ENCODE assay signal across 18 mouse cellular contexts in genomic region chr11:16502744-16503143, GRCm38 (mm10). TPM values are rescaled to one million over a fixed set of nuclear protein-coding genes. Genes with fewer than 3 reads are reported as not detected.
DNase-seq lines count a peak whose midpoint lies in the region; ATAC-seq lines count a peak whose summit lies in the region.
"Had no signal": no experiment of that assay in that cellular context is flagged by ENCODE, and none has a peak within 500 bp of the region (broad histone marks: within the 10 kb centered on the region; RNA-seq: fewer than 3 reads in every experiment).

No protein-coding gene starts in this region.

- H3K27ac ChIP-seq in liver, embryonic 11.5 days (ENCODE audit: low read depth, low read length): no peak overlapping the region
- peak overlapping the region; percentile 92 for H3K27ac ChIP-seq in liver, embryonic 15.5 days (replicated peaks)
- H3K27ac ChIP-seq: embryonic facial prominence, embryonic 10.5 days; forebrain, embryonic 15.5 days; hindbrain, embryonic 12.5 days had no signal

- H3K36me3 ChIP-seq in erythroblast, embryonic 14.5 days (ENCODE audit: control insufficient read depth): peaks cover 81% of the 10 kb centered on the region
- H3K36me3 ChIP-seq in liver, embryonic 11.5 days (ENCODE audit: control insufficient read depth, insufficient read depth, low read length): peaks cover 18% of the 10 kb centered on the region
- peaks cover 51% of the 10 kb centered on the region for H3K36me3 ChIP-seq in liver, embryonic 15.5 days (replicated peaks)

- no peak for DNase-seq in liver, embryonic 11.5 days (ENCODE audit: low spot score)
- no peak for DNase-seq in cerebellum, postnatal 25 days
- no peak for DNase-seq in embryo, embryonic 9.5 days (ENCODE audit: extremely low spot score)
- DNase-seq in right cerebral cortex, postnatal 10 days (ENCODE audit: low spot score in 2 of 2): no peak
- DNase-seq: adrenal gland, adult 8-10 months; adrenal gland, postnatal 36 days; cerebellum, adult 8-10 months; cerebellum, postnatal 14 days; gastrocnemius, postnatal 10 days; heart, adult 18-20 months; heart, postnatal 4 days had no signal

- peaks cover 58% of the 10 kb centered on the region for H3K4me1 ChIP-seq in erythroblast, embryonic 14.5 days (ENCODE audit: control insufficient read depth)
- H3K4me1 ChIP-seq in liver, embryonic 11.5 days (replicated peaks; ENCODE audit: control insufficient read depth, insufficient read depth, low read length): peaks cover 9% of the 10 kb centered on the region
- H3K4me1 ChIP-seq in liver, embryonic 15.5 days (replicated peaks): peaks cover 37% of the 10 kb centered on the region

- ATAC-seq in liver, embryonic 11.5 days (replicated peaks; ENCODE audit: low FRiP score): peak; percentile 59
- ATAC-seq in liver, embryonic 15.5 days (ENCODE audit: insufficient read depth): peak; percentile 61
- ATAC-seq: forebrain, embryonic 15.5 days; hindbrain, embryonic 16.5 days; inflammation-experienced regulatory T-cells, adult 6 months had no signal

- H3K9ac ChIP-seq in liver, embryonic 11.5 days (ENCODE audit: low read depth, low read length): no peak overlapping the region
- H3K9ac ChIP-seq in liver, embryonic 15.5 days: no peak overlapping the region
- H3K9ac ChIP-seq: forebrain, embryonic 15.5 days; hindbrain, embryonic 12.5 days had no signal

- 66% methylated on average over 3 of the region's 3 CpGs for WGBS in liver, embryonic 11.5 days
- 15% methylated on average over 3 of the region's 3 CpGs for WGBS in liver, embryonic 15.5 days (ENCODE audit: insufficient replicate concordance)

- peak overlapping the region; percentile 43 for H3K4me2 ChIP-seq in liver, embryonic 11.5 days
- H3K4me2 ChIP-seq in liver, embryonic 15.5 days: peak overlapping the region; percentile 69
- H3K4me2 ChIP-seq: forebrain, embryonic 15.5 days; hindbrain, embryonic 12.5 days had no signal

- no peaks in the 10 kb centered on the region for H3K9me3 ChIP-seq in erythroblast, embryonic 14.5 days (ENCODE audit: control insufficient read depth, low read length)
- H3K9me3 ChIP-seq in liver, embryonic 11.5 days (ENCODE audit: control insufficient read depth, low read length): no peaks in the 10 kb centered on the region
- no peaks in the 10 kb centered on the region for H3K9me3 ChIP-seq in liver, embryonic 15.5 days (replicated peaks)
- H3K9me3 ChIP-seq: embryonic facial prominence, embryonic 10.5 days; forebrain, embryonic 15.5 days; hindbrain, embryonic 12.5 days had no signal

- H3K4me3 ChIP-seq in erythroblast, embryonic 14.5 days (replicated peaks): peak overlapping the region; percentile 74
- no peak overlapping the region for H3K4me3 ChIP-seq in liver, embryonic 11.5 days (ENCODE audit: low read depth, low read length)
- peak overlapping the region; percentile 32 for H3K4me3 ChIP-seq in liver, embryonic 15.5 days (replicated peaks)
- H3K4me3 ChIP-seq: embryonic facial prominence, embryonic 10.5 days; forebrain, embryonic 15.5 days; hindbrain, embryonic 12.5 days had no signal

- H3K27me3 ChIP-seq in erythroblast, embryonic 14.5 days (ENCODE audit: control insufficient read depth): no peaks in the 10 kb centered on the region
- no peaks in the 10 kb centered on the region for H3K27me3 ChIP-seq in liver, embryonic 11.5 days (replicated peaks; ENCODE audit: control insufficient read depth, insufficient read depth, low read length)
- H3K27me3 ChIP-seq in liver, embryonic 15.5 days: no peaks in the 10 kb centered on the region
- H3K27me3 ChIP-seq: forebrain, embryonic 15.5 days; hindbrain, embryonic 12.5 days had no signal

RNA-seq across cellular contexts. Expression of gene Sec61g, which starts 5.5 kb away (rescaled TPM):
- 3.0 and 6.0 TPM in 2 replicates for polyA plus RNA-seq in erythroblast, embryonic 14.5 days (2012)
- 41.1 and 43.8 TPM in 2 replicates for polyA plus RNA-seq in liver, embryonic 11.5 days (2014; fragmentation: Nextera tagmentation; extraction: Ambion mirVana)
- polyA plus RNA-seq in liver, embryonic 15.5 days (2015; fragmentation: Nextera tagmentation; extraction: Ambion mirVana): 25.4 and 33.2 TPM in 2 replicates
